Mouse (Mus musculus) embryonic facial prominence, embryonic 15.5 days (tissue): ENCODE measurements around the gene Dnajc3. TPM values are rescaled to one million over a fixed set of nuclear protein-coding genes. Genes with fewer than 3 reads are reported as not detected.
"Not testable (repeated sequence)": the region's sequence is repeated elsewhere in the genome, so short reads cannot be mapped to it uniquely, and the experiment has no call there.

Experiments used
- ATAC-seq: fragments of 200-750 bp; cut with Nextera tagmentation; 2 replicates; pipeline ENCODE4 v1.8.0; 2017; ENCODE audit warnings: low read depth, moderate TSS enrichment; ENCODE audit not compliant: insufficient number of reproducible peaks, low FRiP score, low TSS enrichment
- H3K27ac ChIP-seq: fragments of 300-500 bp; sonication (generic); replicated peaks from 2 replicates; pipeline ENCODE4 v1.5.1; 2015; ENCODE audit warnings: mild to moderate bottlenecking, inconsistent platforms
- H3K27me3 ChIP-seq: fragments of 300-500 bp; sonication (generic); 2 replicates; pipeline ENCODE4 v1.6.1; 2015; ENCODE audit warnings: inconsistent platforms
- H3K36me3 ChIP-seq: fragments of 300-500 bp; sonication (generic); 2 replicates; pipeline ENCODE4 v1.6.1; 2015; ENCODE audit warnings: mild to moderate bottlenecking, inconsistent platforms
- H3K4me1 ChIP-seq: fragments of 300-500 bp; sonication (generic); 2 replicates; pipeline ENCODE4 v1.6.1; 2015; ENCODE audit warnings: inconsistent platforms
- H3K4me2 ChIP-seq: fragments of 300-500 bp; sonication (generic); replicated peaks from 2 replicates; pipeline ENCODE4 v1.6.1; 2015; ENCODE audit warnings: mild to moderate bottlenecking, inconsistent platforms
- H3K4me3 ChIP-seq: fragments of 300-500 bp; sonication (generic); replicated peaks from 2 replicates; pipeline ENCODE4 v1.5.1; 2015; ENCODE audit warnings: mild to moderate bottlenecking, inconsistent platforms
- H3K9ac ChIP-seq: fragments of 300-500 bp; sonication (generic); 2 replicates; pipeline ENCODE4 v1.6.1; 2015; ENCODE audit warnings: inconsistent platforms
- H3K9me3 ChIP-seq: fragments of 300-500 bp; sonication (generic); replicated peaks from 2 replicates; pipeline ENCODE4 v1.6.1; 2016; ENCODE audit warnings: inconsistent platforms
- WGBS: fragments of 180-500 bp; shearing (Covaris S2); methylation state at CpG from one replicate; pipeline ENCODE4 v1.1.7; 2015; 5-methylcytosine and 5-hydroxymethylcytosine counted together
- polyA plus RNA-seq: library from polyadenylated mRNA; unstranded; fragments of >200 nt; fragmentation: Nextera tagmentation; extraction: Ambion mirVana; gene quantifications from 2 replicates; pipeline ENCODE4 v1.2.1, GENCODE M21; 2015

Dnajc3 gene
- polyA plus RNA-seq, 1 experiment from 2014 or later = 39.8 TPM

DNA sequence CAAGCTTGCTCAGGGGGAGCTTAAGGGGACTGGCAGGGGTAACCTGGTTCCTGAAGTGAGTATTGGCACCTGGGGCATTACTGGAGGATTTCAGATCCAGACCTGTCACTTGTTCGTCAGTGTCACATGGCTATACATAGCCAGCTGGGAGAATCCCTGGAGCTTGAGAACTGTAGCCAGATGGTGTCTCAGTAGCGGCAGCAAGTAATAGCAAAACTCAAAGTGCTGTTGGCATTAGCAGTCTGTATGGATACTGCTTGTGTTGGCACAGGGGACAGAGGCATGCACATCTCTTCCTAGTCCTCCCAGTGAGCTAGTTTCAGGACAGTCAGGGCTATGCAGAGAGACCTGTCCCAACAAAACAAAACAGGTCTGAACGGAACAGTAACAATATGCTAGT lies 20.2 kb downstream of the Dnajc3 start:
- peaks cover 43% of the 10 kb centered on the region for H3K36me3 ChIP-seq
- no peaks in the 10 kb centered on the region for H3K27me3 ChIP-seq
- no peak for ATAC-seq
- H3K4me1 ChIP-seq = no peaks in the 10 kb centered on the region
- no peaks in the 10 kb centered on the region for H3K9me3 ChIP-seq
- no peak overlapping the region for H3K4me2 ChIP-seq
- no peak overlapping the region for H3K27ac ChIP-seq
- H3K9ac ChIP-seq = no peak overlapping the region
- H3K4me3 ChIP-seq = no peak overlapping the region
- 84% methylated on average over 3 of the region's 3 CpGs for WGBS

DNA sequence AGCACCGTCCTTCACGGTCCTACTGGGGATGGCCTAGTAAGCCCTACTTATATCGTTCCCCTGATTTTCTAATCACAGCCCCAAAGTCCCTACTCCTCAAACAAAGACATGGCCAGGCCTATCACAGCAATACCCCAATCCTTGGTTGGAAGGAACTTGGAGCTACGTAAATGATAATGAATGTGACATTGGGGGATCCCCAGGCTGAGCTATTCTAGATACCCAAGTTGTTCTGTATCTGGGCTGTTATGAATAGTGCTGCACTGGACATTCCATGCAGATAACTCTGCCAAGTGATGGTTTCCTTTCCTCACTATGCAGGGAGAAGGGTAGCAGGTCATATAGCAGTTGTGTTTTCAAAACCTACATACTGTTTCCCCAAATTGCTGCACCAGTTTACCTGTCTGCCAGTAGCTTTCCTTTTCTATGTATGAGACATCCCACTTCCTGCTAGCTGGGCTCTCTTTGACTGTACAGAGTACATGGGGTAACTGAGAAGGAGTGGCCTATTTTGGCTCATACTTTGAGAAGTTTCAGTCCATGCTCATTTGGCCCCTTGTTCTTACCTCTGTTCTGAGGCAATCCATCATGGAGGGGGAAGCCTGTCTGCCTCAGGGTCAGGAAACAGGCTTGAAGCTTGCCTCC lies 27.7 kb downstream of the Dnajc3 start:
- Histone ChIP-seq H3K9ac (no peak overlapping the region), H3K4me3 (no peak overlapping the region), H3K27me3 (no peaks in the 10 kb centered on the region), H3K4me2 (no peak overlapping the region), H3K9me3 (no peaks in the 10 kb centered on the region), H3K36me3 (peaks cover 32% of the 10 kb centered on the region), H3K4me1 (no peaks in the 10 kb centered on the region), H3K27ac (no peak overlapping the region)
- ATAC-seq = no peak
- 93% methylated on average over 4 of the region's 4 CpGs for WGBS

DNA sequence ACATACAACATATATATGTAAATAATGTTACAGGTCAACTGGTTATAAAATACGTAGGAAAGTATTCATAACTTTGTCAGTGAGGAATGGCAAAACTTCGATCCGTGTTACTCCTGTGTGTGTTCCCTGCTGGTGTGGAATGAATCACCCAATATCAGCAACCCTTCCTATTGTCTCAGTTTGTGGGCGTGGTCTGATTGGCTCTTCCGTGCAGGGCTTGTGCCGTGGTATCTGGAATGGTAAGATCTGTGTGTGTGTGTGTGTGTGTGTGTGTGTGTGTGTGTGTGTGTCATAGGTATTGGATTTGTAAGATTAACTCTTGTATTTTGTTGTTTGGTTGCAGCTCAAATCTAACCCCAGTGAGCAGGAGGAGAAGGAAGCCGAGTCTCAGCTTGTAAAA lies 29.9 kb downstream of the Dnajc3 start:
- H3K9ac ChIP-seq = no peak overlapping the region
- H3K27me3 ChIP-seq = no peaks in the 10 kb centered on the region
- H3K4me1 ChIP-seq = no peaks in the 10 kb centered on the region
- no peaks in the 10 kb centered on the region for H3K9me3 ChIP-seq
- ATAC-seq = no peak
- peaks cover 44% of the 10 kb centered on the region for H3K36me3 ChIP-seq
- 79% methylated on average over 7 of the region's 7 CpGs for WGBS
- H3K27ac ChIP-seq = no peak overlapping the region
- no peak overlapping the region for H3K4me3 ChIP-seq
- no peak overlapping the region for H3K4me2 ChIP-seq

DNA sequence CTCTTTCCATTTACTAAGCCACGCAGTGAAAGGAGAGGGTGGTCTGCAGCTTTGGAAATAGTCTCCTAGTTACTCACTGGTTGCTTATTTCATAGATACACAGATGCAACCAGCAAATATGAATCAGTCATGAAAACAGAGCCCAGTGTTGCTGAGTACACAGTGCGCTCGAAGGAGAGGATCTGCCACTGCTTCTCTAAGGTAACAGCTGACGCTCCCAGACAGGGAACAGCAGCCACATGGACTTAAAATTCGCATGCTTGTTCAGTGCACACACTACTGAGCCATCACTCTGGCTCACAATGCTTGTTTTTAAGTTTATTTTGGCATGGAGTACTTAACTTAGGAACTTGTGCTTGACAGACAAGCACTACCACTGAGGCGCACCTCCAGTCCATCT lies 34.5 kb downstream of the Dnajc3 start:
- no peak overlapping the region for H3K9ac ChIP-seq
- H3K27me3 ChIP-seq = no peaks in the 10 kb centered on the region
- no peak overlapping the region for H3K4me3 ChIP-seq
- no peak overlapping the region for H3K4me2 ChIP-seq
- no peak for ATAC-seq
- H3K4me1 ChIP-seq = no peaks in the 10 kb centered on the region
- no peaks in the 10 kb centered on the region for H3K9me3 ChIP-seq
- WGBS = 94% methylated on average over 6 of the region's 6 CpGs
- peaks cover 79% of the 10 kb centered on the region for H3K36me3 ChIP-seq
- H3K27ac ChIP-seq = no peak overlapping the region

DNA sequence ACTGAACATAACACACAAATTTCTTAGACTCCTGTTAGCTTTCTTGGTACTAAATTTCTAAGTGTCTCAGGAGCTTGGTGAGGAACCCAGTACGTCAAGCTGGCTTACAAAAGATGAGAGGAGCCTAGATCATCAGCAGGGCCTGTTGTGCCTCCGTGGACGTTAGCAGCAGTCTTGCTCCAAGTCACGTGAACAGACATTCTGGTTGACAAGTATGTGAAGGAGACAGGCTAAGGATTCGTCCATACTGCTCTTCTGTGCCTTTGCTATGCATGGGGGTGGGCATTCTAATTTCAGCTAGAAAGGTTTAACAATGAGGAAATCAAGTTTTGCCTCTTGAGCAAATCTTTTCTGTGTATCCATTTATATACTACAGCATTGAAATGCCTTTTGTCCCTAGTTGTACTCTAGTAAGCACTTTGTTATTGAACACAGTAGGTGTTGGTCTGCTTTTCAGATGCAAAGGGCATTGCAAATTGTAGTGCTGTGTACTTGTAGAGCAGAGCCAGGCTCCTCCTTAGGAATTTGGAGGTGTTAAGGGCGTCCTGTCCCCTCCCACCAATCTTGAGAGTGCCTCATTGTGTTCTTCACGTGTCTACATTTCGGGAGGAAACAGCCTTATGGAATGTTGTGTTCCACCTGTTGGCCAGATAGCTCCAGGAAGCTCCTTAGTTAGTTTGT lies 39.5 kb downstream of the Dnajc3 start:
- WGBS = 77% methylated on average over 8 of the region's 8 CpGs

DNA sequence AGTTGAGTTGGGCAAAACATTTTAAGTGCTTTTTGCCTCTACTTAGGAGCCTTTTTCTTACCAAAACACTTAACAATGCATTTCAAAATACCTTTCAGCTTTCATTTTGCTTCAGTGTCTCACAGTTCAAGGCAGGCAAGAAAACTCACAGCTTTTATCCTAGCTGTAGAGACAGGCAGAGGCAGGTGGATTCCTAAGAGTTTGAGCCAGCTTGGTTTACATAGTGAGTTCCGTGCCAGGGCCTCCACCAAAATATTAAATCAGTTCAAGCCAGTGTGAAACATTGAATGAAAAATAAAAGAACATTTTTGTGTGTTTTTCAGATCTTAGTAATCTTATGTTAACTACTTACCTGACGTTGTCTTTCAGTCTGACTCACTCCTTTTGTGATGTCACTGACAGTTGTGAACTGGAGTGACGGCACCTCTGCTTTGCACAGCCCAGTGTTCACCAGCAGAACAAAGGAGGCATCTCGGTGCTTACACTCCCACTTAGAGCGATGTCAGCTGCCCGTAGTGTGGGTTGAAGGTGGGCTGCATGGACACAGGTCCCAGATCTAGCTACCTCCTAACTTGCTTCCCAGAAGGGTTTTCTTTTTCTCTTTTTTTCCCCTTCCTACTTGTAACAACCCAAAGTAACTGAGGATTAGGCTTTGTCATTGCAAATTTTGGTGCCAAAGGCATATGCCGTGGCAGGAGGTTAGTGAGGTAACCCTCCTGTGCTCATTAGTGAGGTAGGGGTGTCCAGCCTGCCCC lies 42.0 kb downstream of the Dnajc3 start:
- no peak overlapping the region for H3K27ac ChIP-seq
- no peak overlapping the region for H3K4me2 ChIP-seq
- no peaks in the 10 kb centered on the region for H3K9me3 ChIP-seq
- H3K9ac ChIP-seq = no peak overlapping the region
- no peaks in the 10 kb centered on the region for H3K4me1 ChIP-seq
- no peak overlapping the region for H3K4me3 ChIP-seq
- ATAC-seq = no peak
- H3K27me3 ChIP-seq = no peaks in the 10 kb centered on the region
- peaks cover 56% of the 10 kb centered on the region for H3K36me3 ChIP-seq
- WGBS = 76% methylated on average over 7 of the region's 7 CpGs

More for the DNA sequence above, 39.5 kb downstream of the Dnajc3 start:
- Histone ChIP-seq H3K9me3 (no peaks in the 10 kb centered on the region), H3K27ac (no peak overlapping the region), H3K9ac (no peak overlapping the region), H3K4me3 (no peak overlapping the region), H3K4me1 (no peaks in the 10 kb centered on the region), H3K27me3 (no peaks in the 10 kb centered on the region), H3K4me2 (no peak overlapping the region), H3K36me3 (peaks cover 63% of the 10 kb centered on the region)
- ATAC-seq = no peak

DNA sequence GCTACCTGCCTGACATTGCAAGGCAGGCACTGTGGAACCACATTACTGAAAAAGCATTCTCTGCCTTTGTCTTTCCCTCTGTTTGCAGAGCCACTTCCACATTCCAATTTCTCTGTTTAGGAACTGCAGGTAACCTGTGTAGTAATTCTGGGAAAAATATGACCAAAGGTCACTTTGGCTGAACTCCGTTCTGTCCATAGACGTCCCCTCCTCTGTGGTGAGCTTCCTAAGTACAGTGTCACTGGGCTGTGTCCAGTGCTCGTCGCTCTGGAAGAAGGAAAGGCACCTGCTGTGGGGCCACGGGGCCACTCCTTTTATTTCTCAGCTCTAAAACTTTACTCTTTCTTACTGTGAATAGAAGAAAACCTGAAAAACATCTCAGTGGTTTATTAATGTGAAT lies 42.6 kb downstream of the Dnajc3 start:
- Histone ChIP-seq H3K9ac (no peak overlapping the region), H3K36me3 (peaks cover 55% of the 10 kb centered on the region), H3K4me2 (no peak overlapping the region), H3K4me3 (no peak overlapping the region), H3K27me3 (no peaks in the 10 kb centered on the region), H3K27ac (no peak overlapping the region), H3K9me3 (no peaks in the 10 kb centered on the region), H3K4me1 (no peaks in the 10 kb centered on the region)
- no peak for ATAC-seq
- 78% methylated on average over 5 of the region's 5 CpGs for WGBS

DNA sequence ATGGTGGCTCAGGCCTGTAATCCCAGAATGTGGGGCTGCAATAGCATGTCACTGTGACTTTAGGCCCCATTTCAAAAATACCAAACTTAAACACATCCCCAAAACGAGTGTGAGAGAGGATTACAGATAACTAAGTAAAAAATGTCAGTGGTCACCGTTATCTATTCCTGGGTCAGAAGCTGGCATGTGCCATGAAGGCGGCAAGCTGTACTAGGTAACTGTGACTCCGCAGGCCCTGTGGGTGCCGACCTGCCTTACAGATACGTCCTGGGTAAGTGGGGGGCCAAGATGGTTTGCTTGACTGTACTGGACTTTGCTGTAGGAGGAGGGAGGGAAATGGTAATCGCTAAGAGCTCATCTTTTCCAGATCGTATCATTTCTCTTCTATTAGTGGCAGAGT lies 43.1 kb downstream of the Dnajc3 start:
- peaks cover 54% of the 10 kb centered on the region for H3K36me3 ChIP-seq
- no peaks in the 10 kb centered on the region for H3K27me3 ChIP-seq
- H3K4me2 ChIP-seq = no peak overlapping the region
- H3K4me3 ChIP-seq = no peak overlapping the region
- no peak overlapping the region for H3K9ac ChIP-seq
- no peaks in the 10 kb centered on the region for H3K4me1 ChIP-seq
- 84% methylated on average over 8 of the region's 8 CpGs for WGBS
- ATAC-seq = no peak
- no peaks in the 10 kb centered on the region for H3K9me3 ChIP-seq
- H3K27ac ChIP-seq = no peak overlapping the region

DNA sequence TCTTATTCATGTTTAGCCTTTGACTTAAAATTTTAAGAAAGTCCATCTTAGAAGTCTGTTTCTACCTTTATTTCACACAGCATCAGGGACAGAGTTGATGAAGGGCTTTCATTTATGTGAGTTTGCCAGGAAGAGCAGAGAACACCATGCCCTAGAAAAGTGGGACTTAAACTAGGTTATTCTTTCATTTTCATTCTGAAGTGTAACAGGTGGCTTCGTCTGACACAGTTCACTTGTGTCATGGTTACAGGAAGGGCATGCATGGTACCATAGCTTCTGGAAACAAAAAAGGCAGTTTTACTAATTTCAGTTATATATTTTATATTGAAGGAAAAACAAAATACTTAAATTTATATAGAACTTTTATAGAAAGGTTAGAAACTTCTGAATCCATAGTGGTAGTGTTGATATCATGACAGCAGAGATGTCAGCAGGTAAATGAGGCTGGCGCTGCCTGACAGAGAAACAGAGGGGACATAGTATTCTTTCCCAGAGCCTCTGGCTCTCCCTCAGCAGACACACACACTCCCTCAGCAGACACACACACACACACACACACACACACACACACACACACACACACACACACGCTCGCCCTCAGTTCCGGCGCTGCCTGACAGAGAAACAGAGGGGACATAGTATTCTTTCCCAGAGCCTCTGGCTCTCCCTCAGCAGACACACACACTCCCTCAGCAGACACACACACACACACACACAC lies 44.1 kb downstream of the Dnajc3 start:
- H3K9ac ChIP-seq, H3K27me3 ChIP-seq, H3K4me1 ChIP-seq, H3K4me3 ChIP-seq, H3K9me3 ChIP-seq, ATAC-seq, H3K4me2 ChIP-seq, H3K27ac ChIP-seq: not testable (repeated sequence)
- peaks cover 46% of the 10 kb centered on the region for H3K36me3 ChIP-seq
- WGBS = 81% methylated on average over 6 of the region's 6 CpGs

DNA sequence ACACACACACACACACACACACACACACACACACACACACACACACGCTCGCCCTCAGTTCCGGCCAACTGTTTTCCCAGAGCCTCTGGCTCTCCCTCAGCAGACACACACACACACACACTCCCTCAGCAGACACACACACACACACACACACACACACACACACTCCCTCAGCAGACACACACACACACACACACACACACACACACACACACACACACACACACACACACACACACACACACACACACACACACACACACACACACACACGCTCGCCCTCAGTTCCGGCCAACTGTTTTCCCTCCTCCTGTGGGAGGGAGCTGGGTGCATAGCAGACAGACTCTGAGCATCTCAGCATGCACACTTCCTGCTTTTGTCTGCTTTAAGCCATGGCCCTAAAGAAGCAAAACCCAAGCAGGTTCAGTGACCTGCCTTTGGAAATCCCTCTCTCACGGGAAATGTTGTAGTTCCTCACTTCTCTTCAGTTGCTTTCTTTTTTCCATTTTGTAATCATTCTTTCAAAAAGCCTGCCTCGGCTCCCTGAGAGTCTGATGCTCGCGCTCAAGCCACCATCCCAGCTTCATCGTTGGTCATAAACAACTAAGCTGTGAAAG lies 44.8 kb downstream of the Dnajc3 start:
- not testable (repeated sequence) for H3K4me1 ChIP-seq, H3K27me3 ChIP-seq, H3K4me2 ChIP-seq, H3K27ac ChIP-seq, H3K9ac ChIP-seq, ATAC-seq, H3K9me3 ChIP-seq, H3K4me3 ChIP-seq
- peaks cover 39% of the 10 kb centered on the region for H3K36me3 ChIP-seq
- 75% methylated on average over 8 of the region's 11 CpGs for WGBS

DNA sequence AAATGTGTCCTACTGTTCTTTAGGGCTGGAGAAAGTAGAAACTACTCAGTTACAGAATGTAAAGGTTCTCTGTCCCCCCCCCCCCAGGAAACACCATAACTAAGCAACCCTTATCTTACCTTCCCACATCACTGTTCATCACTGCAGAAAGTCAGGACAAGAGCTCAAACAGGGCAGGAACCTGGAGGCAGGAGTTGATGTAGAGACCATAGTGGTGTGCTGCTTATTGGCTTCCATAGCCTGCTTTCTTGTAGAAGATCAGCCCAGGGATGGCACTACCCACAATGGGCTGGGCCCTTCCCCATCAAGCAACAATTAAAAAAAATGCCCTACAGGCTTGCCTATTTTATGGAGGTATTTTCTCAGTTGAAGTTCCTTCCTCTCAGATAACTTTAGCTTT lies 45.6 kb downstream of the Dnajc3 start:
- Histone ChIP-seq H3K27ac (no peak overlapping the region), H3K9me3 (no peaks in the 10 kb centered on the region), H3K4me3 (no peak overlapping the region), H3K9ac (no peak overlapping the region), H3K36me3 (peaks cover 31% of the 10 kb centered on the region), H3K4me2 (no peak overlapping the region), H3K27me3 (no peaks in the 10 kb centered on the region), H3K4me1 (no peaks in the 10 kb centered on the region)
- ATAC-seq = no peak
